In genomic region chr2:104816866-104817439, GRCm38 (mm10) we compare ENCODE assay signal across 8 mouse cellular contexts. TPM values are rescaled to one million over a fixed set of nuclear protein-coding genes. Genes with fewer than 3 reads are reported as not detected.
DNase-seq lines count a peak whose midpoint lies in the region; ATAC-seq and TF ChIP-seq lines count a peak whose summit lies in the region.

No protein-coding gene starts in this region.

- peak overlapping the region; percentile 80 for H3K27ac ChIP-seq in brown adipose tissue, adult 24 weeks (replicated peaks; ENCODE audit: low read depth, low read length)
- peak overlapping the region; percentile 99 for H3K27ac ChIP-seq in heart, embryonic 13.5 days (replicated peaks)
- peak overlapping the region; percentile 98 for H3K27ac ChIP-seq in kidney, postnatal 0 days
- peak overlapping the region; percentile 53 for H3K27ac ChIP-seq in liver, adult 2 months (replicated peaks; ENCODE audit: insufficient read depth, low read depth, low read length)

- TF ChIP-seq POLR2A in liver, adult 2 months (IDR thresholded peaks at IDR 0.05; ENCODE audit: extremely low read depth, insufficient read depth, low read length): no peak

- no peaks in the 10 kb centered on the region for H3K9me3 ChIP-seq in heart, embryonic 13.5 days
- H3K9me3 ChIP-seq in kidney, postnatal 0 days (replicated peaks; ENCODE audit: low read length): no peaks in the 10 kb centered on the region

- peaks cover 2% of the 10 kb centered on the region; the same call in 1 of the 2 replicates for H3K79me2 ChIP-seq in liver, adult 2 months (ENCODE audit: control insufficient read depth, insufficient read depth, low read length)

- H3K36me3 ChIP-seq in heart, embryonic 13.5 days: no peaks in the 10 kb centered on the region
- H3K36me3 ChIP-seq in kidney, postnatal 0 days (ENCODE audit: insufficient read depth, low read length): no peaks in the 10 kb centered on the region
- no peaks in the 10 kb centered on the region for H3K36me3 ChIP-seq in liver, adult 2 months (ENCODE audit: control insufficient read depth, insufficient read depth, low read length)

- peak; percentile 94 for ATAC-seq in erythroid progenitor cell, adult 5-6 weeks (replicated peaks; ENCODE audit: low FRiP score, poor library complexity, severe bottlenecking)
- ATAC-seq in heart, embryonic 13.5 days (ENCODE audit: extremely low read depth, insufficient number of reproducible peaks, low FRiP score, low TSS enrichment): peak; percentile 89
- peak; percentile 96 for ATAC-seq in kidney, postnatal 0 days (replicated peaks; ENCODE audit: low FRiP score, low read depth)
- peak; percentile 81 for ATAC-seq in monocyte, adult 5-6 weeks (replicated peaks; ENCODE audit: insufficient number of reproducible peaks, low FRiP score, low TSS enrichment, poor library complexity, severe bottlenecking)

- H3K9ac ChIP-seq in heart, embryonic 13.5 days: peak overlapping the region; percentile 99
- peak overlapping the region; percentile 96 for H3K9ac ChIP-seq in kidney, postnatal 0 days (ENCODE audit: low read depth, low read length)
- peak overlapping the region; percentile 96 for H3K9ac ChIP-seq in liver, adult 2 months (ENCODE audit: low read depth, low read length)

- under 1% methylated on average over 34 of the region's 51 CpGs for WGBS in heart, embryonic 13.5 days
- under 1% methylated on average over 41 of the region's 51 CpGs for WGBS in kidney, postnatal 0 days
- under 1% methylated on average over 35 of the region's 51 CpGs for WGBS in liver, adult 2 months

- H3K4me1 ChIP-seq in brown adipose tissue, adult 24 weeks (ENCODE audit: control insufficient read depth, insufficient read depth, insufficient read length, low read length): no peaks in the 10 kb centered on the region
- H3K4me1 ChIP-seq in heart, embryonic 13.5 days: peaks cover 32% of the 10 kb centered on the region
- H3K4me1 ChIP-seq in kidney, postnatal 0 days (replicated peaks; ENCODE audit: insufficient read depth, low read length): no peaks in the 10 kb centered on the region; the same call in 1 of the 2 replicates
- peaks cover 8% of the 10 kb centered on the region; the same call in 1 of the 2 replicates for H3K4me1 ChIP-seq in liver, adult 2 months (ENCODE audit: control insufficient read depth, insufficient read depth, low read length)

- peak overlapping the region; percentile 95 for H3K4me2 ChIP-seq in heart, embryonic 13.5 days
- H3K4me2 ChIP-seq in kidney, postnatal 0 days (ENCODE audit: low read length): peak overlapping the region; percentile 75

- TF ChIP-seq CTCF in kidney, postnatal 0 days (IDR thresholded peaks at IDR 0.05; ENCODE audit: low read depth): peak; percentile 69
- peak; percentile 78 for TF ChIP-seq CTCF in liver, adult 2 months (IDR thresholded peaks at IDR 0.05; ENCODE audit: low read depth, low read length)

- peak; percentile 91 for DNase-seq in CD4-positive, CD25-positive, alpha-beta regulatory T cell, adult 2 months (ENCODE audit: low read depth, low spot score)
- DNase-seq in kidney, postnatal 0 days (ENCODE audit: low spot score): peak; percentile 94
- peak; percentile 75 for DNase-seq in liver, adult 2 months (ENCODE audit: extremely low read depth, low read depth, low spot score)
- peak; percentile 75 to 76 for DNase-seq in spleen, postnatal 36 days (ENCODE audit: low spot score in 2 of 2)

- H3K27me3 ChIP-seq in heart, embryonic 13.5 days (replicated peaks): no peaks in the 10 kb centered on the region
- H3K27me3 ChIP-seq in kidney, postnatal 0 days (ENCODE audit: insufficient read depth, low read length): no peaks in the 10 kb centered on the region
- no peaks in the 10 kb centered on the region for H3K27me3 ChIP-seq in liver, adult 2 months (ENCODE audit: control insufficient read depth, insufficient read depth, low read length)

- H3K4me3 ChIP-seq in brown adipose tissue, adult 24 weeks (ENCODE audit: insufficient read depth, low read depth, low read length): peak overlapping the region; percentile 91
- H3K4me3 ChIP-seq in heart, embryonic 13.5 days: peak overlapping the region; percentile 99
- H3K4me3 ChIP-seq in kidney, postnatal 0 days (replicated peaks; ENCODE audit: low read depth, low read length): peak overlapping the region; percentile 94
- peak overlapping the region; percentile 79 for H3K4me3 ChIP-seq in liver, adult 2 months (ENCODE audit: insufficient read depth, low read depth, low read length)

RNA-seq across cellular contexts. Expression of gene Qser1, which starts 0.4 kb away (rescaled TPM):
- 9.0 and 17.0 TPM in 2 replicates for polyA plus RNA-seq in brown adipose tissue, adult 24 weeks (2012; ENCODE audit: insufficient read depth, insufficient read length, missing spikeins)
- 5.4 and 6.1 TPM in 2 replicates for total RNA-seq in erythroid progenitor cell, adult 5-6 weeks (2015; ENCODE audit: low replicate concordance)
- 0.61 and 0.77 TPM in 2 replicates for total RNA-seq in erythroid progenitor cell, adult 5-6 weeks (2017; ENCODE audit: low replicate concordance)
- polyA plus RNA-seq in heart, embryonic 13.5 days (2015; fragmentation: Nextera tagmentation; extraction: Ambion mirVana): 6.4 and 6.6 TPM in 2 replicates
- 6.9 and 7.2 TPM in 2 replicates for polyA plus RNA-seq in kidney, postnatal 0 days (2015; fragmentation: Nextera tagmentation; extraction: Ambion mirVana)
- 6.0 and 7.3 TPM in 2 replicates for total RNA-seq in liver, adult 2 months (2014; rRNA removed)
- 2.0 and 2.2 TPM in 2 replicates for polyA plus RNA-seq in liver, adult 2 months (2012; rRNA removed)
- 4.3 to 6.5 TPM (median 4.5 TPM) in 3 replicates for total RNA-seq in monocyte, adult 5-6 weeks (2017)

RNA-seq across cellular contexts. Expression of gene Prrg4, which starts 32.7 kb away (rescaled TPM):
- polyA plus RNA-seq in brown adipose tissue, adult 24 weeks (2012; ENCODE audit: insufficient read depth, insufficient read length, missing spikeins): 0.38 TPM in 1 of 2 replicates, not detected in the other
- 0.36 TPM in 1 of 2 replicates, not detected in the other for total RNA-seq in erythroid progenitor cell, adult 5-6 weeks (2015; ENCODE audit: low replicate concordance)
- 0.08 TPM in 1 of 2 replicates, not detected in the other for total RNA-seq in erythroid progenitor cell, adult 5-6 weeks (2017; ENCODE audit: low replicate concordance)
- polyA plus RNA-seq in heart, embryonic 13.5 days (2015; fragmentation: Nextera tagmentation; extraction: Ambion mirVana): 0.99 and 1.0 TPM in 2 replicates
- polyA plus RNA-seq in kidney, postnatal 0 days (2015; fragmentation: Nextera tagmentation; extraction: Ambion mirVana): 1.5 and 1.7 TPM in 2 replicates
- total RNA-seq in liver, adult 2 months (2014; rRNA removed): 0.37 and 0.60 TPM in 2 replicates
- polyA plus RNA-seq in liver, adult 2 months (2012; rRNA removed): 0.05 TPM in 1 of 2 replicates, not detected in the other
- 1.8 to 2.7 TPM (median 2.4 TPM) in 3 replicates for total RNA-seq in monocyte, adult 5-6 weeks (2017)

RNA-seq across cellular contexts. Expression of gene Ccdc73, which starts 50.7 kb away (rescaled TPM):
- polyA plus RNA-seq in brown adipose tissue, adult 24 weeks (2012; ENCODE audit: insufficient read depth, insufficient read length, missing spikeins): 7.7 and 16.4 TPM in 2 replicates
- 21.0 TPM in 1 of 2 replicates, not detected in the other for total RNA-seq in erythroid progenitor cell, adult 5-6 weeks (2015; ENCODE audit: low replicate concordance)
- 1.3 and 10.3 TPM in 2 replicates for total RNA-seq in erythroid progenitor cell, adult 5-6 weeks (2017; ENCODE audit: low replicate concordance)
- polyA plus RNA-seq in heart, embryonic 13.5 days (2015; fragmentation: Nextera tagmentation; extraction: Ambion mirVana): 7.6 and 8.2 TPM in 2 replicates
- polyA plus RNA-seq in kidney, postnatal 0 days (2015; fragmentation: Nextera tagmentation; extraction: Ambion mirVana): 9.1 and 12.6 TPM in 2 replicates
- 3.1 and 4.9 TPM in 2 replicates for total RNA-seq in liver, adult 2 months (2014; rRNA removed)
- polyA plus RNA-seq in liver, adult 2 months (2012; rRNA removed): 0.56 TPM in 1 of 2 replicates, not detected in the other
- 6.2 to 29.1 TPM in 2 of 3 replicates, not detected in the other for total RNA-seq in monocyte, adult 5-6 weeks (2017)

Comparison
In these comparisons a context has a peak if more than half of its experiments do, and no peak if none do; other contexts are left out.
1. Peak in every context shown above with its lines: DNase-seq, ATAC-seq, H3K4me3 ChIP-seq and H3K27ac ChIP-seq.